Mouse (Mus musculus): ENCODE measurements around the gene Gm20403.

DNA sequence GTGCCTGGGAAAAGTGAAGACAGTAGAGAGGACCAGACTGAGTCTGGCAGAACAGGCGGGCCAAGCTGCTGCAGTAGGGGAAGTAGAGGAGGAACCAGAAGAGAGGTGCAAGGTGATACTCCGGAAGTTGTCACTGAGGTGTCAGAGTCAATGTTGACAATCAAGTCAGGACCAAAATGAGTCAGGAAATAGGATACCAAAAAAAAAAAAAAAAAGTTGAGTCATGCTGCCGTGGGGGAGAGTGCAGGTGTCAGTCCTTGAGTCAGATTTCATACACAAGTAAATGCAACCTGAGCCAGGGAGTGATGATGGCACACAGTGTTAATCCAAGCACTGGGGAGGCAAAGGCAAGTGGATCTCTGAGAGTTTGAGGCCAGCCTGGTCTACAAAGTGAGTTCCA, 40.8 kb upstream of the Gm20403 start:
- no peak for TF ChIP-seq CTCF (IDR thresholded peaks at IDR 0.05; ENCODE audit: low read depth, low read length)
- TF ChIP-seq POLR2A (IDR thresholded peaks at IDR 0.05; ENCODE audit: insufficient read depth, low read length) = no peak

All from ES-Bruce4 (cell line).